Mouse (Mus musculus) lung, adult 2 months (tissue): ENCODE measurements around the gene Gm28102. TPM values are rescaled to one million over a fixed set of nuclear protein-coding genes. Genes with fewer than 3 reads are reported as not detected.
"Not testable (repeated sequence)": the region's sequence is repeated elsewhere in the genome, so short reads cannot be mapped to it uniquely, and the experiment has no call there.

Experiments
- DNase-seq: peaks from one replicate; pipeline ENCODE4 v3.0.0; 2022
- H3K4me1 ChIP-seq: fragments of 200-500 bp; 2 replicates; pipeline ENCODE4 v1.6.1; 2011; ENCODE audit warnings: low read length; ENCODE audit not compliant: control insufficient read depth, insufficient read depth
- H3K4me3 ChIP-seq: fragments of 200-500 bp; replicated peaks from 2 replicates; pipeline ENCODE3; 2011; ENCODE audit warnings: low read depth, mild to moderate bottlenecking, control low read depth, low read length; ENCODE audit errors: extremely low read depth
- WGBS: fragments of 180-500 bp; shearing (Covaris S2); methylation state at CpG from one replicate; pipeline ENCODE4 v1.1.7; 2018; 5-methylcytosine and 5-hydroxymethylcytosine counted together
- polyA plus RNA-seq: library from polyadenylated mRNA; depleted of rRNA; stranded (reverse); fragments of >200 nt; gene quantifications from 2 replicates; pipeline ENCODE4 v1.2.3, GENCODE M21; 2012; rRNA removed

Gene Gm28102
- polyA plus RNA-seq = not detected in 2 replicates

- DNase-seq, H3K4me3 ChIP-seq, H3K4me1 ChIP-seq: not testable (repeated sequence)
- no CpG with 5 or more reads among the region's 7 CpGs for WGBS
Measured at GRCm38 (mm10) chrY:88053015-88053414, at the start of gene Gm28102. Gm28102 (plus strand) TSS chrY:88053315.
